Comparison of ENCODE assay signal across 10 mouse cellular contexts in the genomic region with DNA sequence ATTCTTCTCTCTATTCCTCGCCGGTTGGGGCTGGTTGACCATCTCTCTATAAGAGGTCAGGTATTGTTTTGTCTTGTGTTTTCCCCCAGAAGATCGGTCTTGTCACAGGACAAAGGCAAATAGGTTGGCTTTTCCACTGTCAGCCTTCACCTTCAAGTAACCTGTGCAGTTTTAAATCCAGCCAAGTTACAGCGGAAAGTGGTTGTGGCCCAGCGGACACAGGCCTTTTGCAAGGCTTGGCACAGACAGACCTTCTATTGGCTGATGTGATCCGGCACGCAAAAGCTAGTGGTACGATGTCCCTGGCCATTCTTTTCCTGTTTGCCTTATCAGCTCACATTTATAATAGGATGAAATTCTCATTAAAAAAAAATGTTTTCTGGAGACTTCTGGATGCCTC. TPM values are rescaled to one million over a fixed set of nuclear protein-coding genes. Genes with fewer than 3 reads are reported as not detected.
DNase-seq lines count a peak whose midpoint lies in the region; ATAC-seq and TF ChIP-seq lines count a peak whose summit lies in the region.
"Had no signal": no experiment of that assay in that cellular context is flagged by ENCODE, and none has a peak within 500 bp of the region (broad histone marks: within the 10 kb centered on the region; RNA-seq: fewer than 3 reads in every experiment).

No protein-coding gene starts in this region.

- peaks cover 64% of the 10 kb centered on the region for H3K4me1 ChIP-seq in intestine, embryonic 14.5 days (replicated peaks; ENCODE audit: control insufficient read depth, insufficient read depth, low read length)
- peaks cover 41% of the 10 kb centered on the region for H3K4me1 ChIP-seq in intestine, embryonic 16.5 days (ENCODE audit: control insufficient read depth, insufficient read depth, low read length)
- peaks cover 39% of the 10 kb centered on the region for H3K4me1 ChIP-seq in limb, embryonic 14.5 days (ENCODE audit: control insufficient read depth, insufficient read depth, low read length)

- no peak overlapping the region for H3K9ac ChIP-seq in intestine, embryonic 14.5 days (ENCODE audit: low read length)
- H3K9ac ChIP-seq in intestine, embryonic 16.5 days (ENCODE audit: low read depth, low read length), result no peak overlapping the region
- H3K9ac ChIP-seq in limb, embryonic 14.5 days (ENCODE audit: low read depth, low read length, severe bottlenecking), result no peak overlapping the region

- DNase-seq in adrenal gland, postnatal 14 days, result peak; percentile 26
- DNase-seq in adrenal gland, adult 18-20 months (ENCODE audit: low spot score in 2 of 2), result no peak
- no peak for DNase-seq in intestine, embryonic 14.5 days (ENCODE audit: low spot score)
- DNase-seq in 416B (ENCODE audit: low read depth), result peak; percentile 57
- DNase-seq in limb, embryonic 14.5 days (ENCODE audit: low spot score), result no peak
- no peak for DNase-seq in frontal cortex, postnatal 36 days (ENCODE audit: low spot score in 2 of 2)
- DNase-seq: cerebellum, adult 9-11 months; gastrocnemius, postnatal 10 days had no signal

- no peaks in the 10 kb centered on the region for H3K36me3 ChIP-seq in intestine, embryonic 14.5 days (ENCODE audit: control insufficient read depth, insufficient read depth, low read length)
- no peaks in the 10 kb centered on the region for H3K36me3 ChIP-seq in intestine, embryonic 16.5 days (ENCODE audit: control insufficient read depth, insufficient read depth, low read length)
- H3K36me3 ChIP-seq in limb, embryonic 14.5 days (ENCODE audit: control insufficient read depth, insufficient read depth, low read length), result no peaks in the 10 kb centered on the region

- WGBS in intestine, embryonic 14.5 days, result 66% methylated on average over 8 of the region's 8 CpGs
- WGBS in intestine, embryonic 16.5 days, result 67% methylated on average over 8 of the region's 8 CpGs
- 76% methylated on average over 8 of the region's 8 CpGs for WGBS in limb, embryonic 14.5 days

- no peak overlapping the region for H3K4me3 ChIP-seq in intestine, embryonic 14.5 days (ENCODE audit: low read depth, low read length)
- no peak overlapping the region for H3K4me3 ChIP-seq in intestine, embryonic 16.5 days (ENCODE audit: low read length)
- H3K4me3 ChIP-seq in limb, embryonic 14.5 days (replicated peaks; ENCODE audit: low read length), result no peak overlapping the region

- H3K4me2 ChIP-seq in intestine, embryonic 14.5 days (ENCODE audit: low read length), result peak overlapping the region; percentile 80
- no peak overlapping the region for H3K4me2 ChIP-seq in intestine, embryonic 16.5 days (ENCODE audit: low read depth, low read length)
- 0 out of 2 replicates have a peak overlapping the region, but pooled peaks have one; percentile 6 for H3K4me2 ChIP-seq in limb, embryonic 14.5 days (replicated peaks; ENCODE audit: low read depth, low read length, severe bottlenecking)

- no peak overlapping the region for H3K27ac ChIP-seq in intestine, embryonic 14.5 days (ENCODE audit: low read depth)
- no peak overlapping the region for H3K27ac ChIP-seq in intestine, embryonic 16.5 days (ENCODE audit: low read length)
- H3K27ac ChIP-seq in limb, embryonic 14.5 days (replicated peaks; ENCODE audit: low read depth, low read length), result no peak overlapping the region

- no peak for ATAC-seq in intestine, embryonic 14.5 days (replicated peaks; ENCODE audit: low FRiP score, low TSS enrichment, low read depth)
- no peak for ATAC-seq in intestine, embryonic 16.5 days
- ATAC-seq in limb, embryonic 14.5 days (ENCODE audit: low FRiP score, low read depth), result no peak
- ATAC-seq in erythroid progenitor cell, adult 5-6 weeks (replicated peaks; ENCODE audit: low FRiP score, poor library complexity, severe bottlenecking), result no peak

- TF ChIP-seq POLR2A in limb, embryonic 14.5 days (IDR thresholded peaks at IDR 0.05; ENCODE audit: borderline replicate concordance, extremely low read depth, insufficient read depth, insufficient read length), result no peak

- no peaks in the 10 kb centered on the region for H3K9me3 ChIP-seq in intestine, embryonic 14.5 days (ENCODE audit: control insufficient read depth, low read length)
- H3K9me3 ChIP-seq in intestine, embryonic 16.5 days (ENCODE audit: control insufficient read depth, low read length), result no peaks in the 10 kb centered on the region
- no peaks in the 10 kb centered on the region for H3K9me3 ChIP-seq in limb, embryonic 14.5 days (ENCODE audit: control insufficient read depth, low read length)

- H3K27me3 ChIP-seq in intestine, embryonic 14.5 days (replicated peaks; ENCODE audit: control insufficient read depth, insufficient read depth, low read length), result no peaks in the 10 kb centered on the region
- no peaks in the 10 kb centered on the region for H3K27me3 ChIP-seq in intestine, embryonic 16.5 days (replicated peaks; ENCODE audit: control insufficient read depth, insufficient read depth, low read length)
- H3K27me3 ChIP-seq in limb, embryonic 14.5 days (ENCODE audit: control insufficient read depth, insufficient read depth, low read length), result no peaks in the 10 kb centered on the region

RNA-seq across cellular contexts. Expression of a gene that starts 3.9 kb away (rescaled TPM):
- 35.7 and 38.2 TPM in 2 replicates for total RNA-seq in adrenal gland, postnatal 14 days (2021)
- total RNA-seq in adrenal gland, adult 18-20 months (2021), result 10 to 100 TPM; 32.6 to 55.2 TPM
- 16.5 and 17.7 TPM in 2 replicates for polyA plus RNA-seq in intestine, embryonic 14.5 days (2014; fragmentation: Nextera tagmentation; extraction: Ambion mirVana)
- polyA plus RNA-seq in intestine, embryonic 16.5 days (2015; fragmentation: Nextera tagmentation; extraction: Ambion mirVana), result 10.4 and 10.5 TPM in 2 replicates
- polyA plus RNA-seq in limb, embryonic 14.5 days (2012; rRNA removed), result 16.5 and 19.9 TPM in 2 replicates
- 13.9 and 14.7 TPM in 2 replicates for polyA plus RNA-seq in limb, embryonic 14.5 days (2014; fragmentation: Nextera tagmentation; extraction: Ambion mirVana)
- total RNA-seq in erythroid progenitor cell, adult 5-6 weeks (2015; ENCODE audit: low replicate concordance), result 12.3 and 19.3 TPM in 2 replicates
- total RNA-seq in erythroid progenitor cell, adult 5-6 weeks (2017; ENCODE audit: low replicate concordance), result 4.2 and 4.5 TPM in 2 replicates

Comparison
In these comparisons a context has a peak if more than half of its experiments do, and no peak if none do; other contexts are left out.
1. DNase-seq: peak in adrenal gland, postnatal 14 days (single experiment) and 416B (single experiment); none in adrenal gland, adult 18-20 months (0 of 2), intestine, embryonic 14.5 days (single experiment), limb, embryonic 14.5 days (single experiment) and frontal cortex, postnatal 36 days (0 of 2).